Mouse (Mus musculus) intestine, embryonic 14.5 days (tissue): ENCODE measurements around the gene Ptrh2. TPM values are rescaled to one million over a fixed set of nuclear protein-coding genes. Genes with fewer than 3 reads are reported as not detected.

ENCODE experiments used
- ATAC-seq: fragments of 200-750 bp; cut with Nextera tagmentation; replicated peaks from 2 replicates; pipeline ENCODE4 v1.8.0; 2017; ENCODE audit warnings: low read depth, moderate number of reproducible peaks, moderate TSS enrichment, moderate library complexity; ENCODE audit not compliant: low FRiP score, low TSS enrichment
- DNase-seq: peaks from one replicate; pipeline ENCODE4 v3.0.0-alpha.2; 2018; ENCODE audit warnings: low spot score
- H3K27ac ChIP-seq: fragments of 300-500 bp; sonication (generic); 2 replicates; pipeline ENCODE4 v1.5.1; 2014; ENCODE audit warnings: low read depth, mild to moderate bottlenecking, control low read depth
- H3K27me3 ChIP-seq: fragments of 300-500 bp; sonication (generic); replicated peaks from 2 replicates; pipeline ENCODE4 v1.6.1; 2014; ENCODE audit warnings: low read length, control low read depth; ENCODE audit not compliant: control insufficient read depth, insufficient read depth
- H3K36me3 ChIP-seq: fragments of 300-500 bp; sonication (generic); 2 replicates; pipeline ENCODE4 v1.6.1; 2014; ENCODE audit warnings: low read length, control low read depth; ENCODE audit not compliant: control insufficient read depth, insufficient read depth
- H3K4me1 ChIP-seq: fragments of 300-500 bp; sonication (generic); replicated peaks from 2 replicates; pipeline ENCODE4 v1.6.1; 2014; ENCODE audit warnings: low read length, control low read depth, mixed read lengths; ENCODE audit not compliant: control insufficient read depth, insufficient read depth
- H3K4me2 ChIP-seq: fragments of 300-500 bp; sonication (generic); 2 replicates; pipeline ENCODE4 v1.6.1; 2014; ENCODE audit warnings: low read length
- H3K4me3 ChIP-seq: fragments of 300-500 bp; sonication (generic); 2 replicates; pipeline ENCODE4 v1.5.1; 2014; ENCODE audit warnings: low read depth, low read length, control low read depth, mixed read lengths
- H3K9ac ChIP-seq: fragments of 300-500 bp; sonication (generic); 2 replicates; pipeline ENCODE4 v1.6.1; 2014; ENCODE audit warnings: mild to moderate bottlenecking, low read length
- H3K9me3 ChIP-seq: fragments of 300-500 bp; sonication (generic); 2 replicates; pipeline ENCODE4 v1.6.1; 2016; ENCODE audit warnings: low read length, control low read depth; ENCODE audit not compliant: control insufficient read depth
- WGBS: fragments of 180-500 bp; shearing (Covaris S2); extraction: QIAGEN DNeasy Blood & Tissue Kit; methylation state at CpG from one replicate; pipeline ENCODE4 v1.1.7; 2014; 5-methylcytosine and 5-hydroxymethylcytosine counted together
- polyA plus RNA-seq: library from polyadenylated mRNA; unstranded; fragments of >200 nt; fragmentation: Nextera tagmentation; extraction: Ambion mirVana; gene quantifications from 2 replicates; pipeline ENCODE4 v1.2.1, GENCODE M21; 2014

Ptrh2 gene
- polyA plus RNA-seq, 1 experiment from 2014 or later, result 35.4 TPM

- WGBS, result 92% methylated on average over 3 of the region's 3 CpGs
- DNase-seq (no peak), ATAC-seq (no peak)
- Histone ChIP-seq H3K36me3 (no peaks in the 10 kb centered on the region), H3K27me3 (no peaks in the 10 kb centered on the region), H3K9me3 (no peaks in the 10 kb centered on the region), H3K4me3 (no peak overlapping the region), H3K4me2 (no peak overlapping the region), H3K27ac (no peak overlapping the region), H3K9ac (no peak overlapping the region), H3K4me1 (peaks cover 19% of the 10 kb centered on the region)
These were observed 3.1 kb upstream of the Ptrh2 start for GRCm38 (mm10) chr11:86680729-86681128.

- Histone ChIP-seq H3K9me3 (no peaks in the 10 kb centered on the region), H3K36me3 (no peaks in the 10 kb centered on the region), H3K9ac (no peak overlapping the region), H3K4me2 (no peak overlapping the region), H3K27ac (no peak overlapping the region), H3K4me3 (no peak overlapping the region), H3K27me3 (no peaks in the 10 kb centered on the region), H3K4me1 (peaks cover 22% of the 10 kb centered on the region)
- 85% methylated on average over 3 of the region's 3 CpGs for WGBS
- DNase-seq, result no peak
- no peak for ATAC-seq
These were observed 2.4 kb upstream of the Ptrh2 start for GRCm38 (mm10) chr11:86681423-86681822.

- Histone ChIP-seq H3K4me3 (peak overlapping the region; percentile 77), H3K27me3 (no peaks in the 10 kb centered on the region), H3K4me1 (peaks cover 22% of the 10 kb centered on the region), H3K27ac (no peak overlapping the region; the same call in 1 of the 2 replicates), H3K36me3 (peaks cover 12% of the 10 kb centered on the region), H3K4me2 (peak overlapping the region; percentile 93), H3K9ac (peak overlapping the region; percentile 81), H3K9me3 (no peaks in the 10 kb centered on the region)
- DNase-seq, result no peak
- 27% methylated on average over 7 of the region's 7 CpGs for WGBS
- no peak for ATAC-seq
These were observed 924 bp upstream of the Ptrh2 start for GRCm38 (mm10) chr11:86682861-86683260.

GRCm38 (mm10) chr11:86684126-86685012 is 584 bp downstream of the Ptrh2 start:
- DNase-seq (no peak), ATAC-seq (no peak)
- peaks cover 22% of the 10 kb centered on the region for H3K4me1 ChIP-seq
- H3K36me3 ChIP-seq, result peaks cover 24% of the 10 kb centered on the region
- H3K27me3 ChIP-seq, result no peaks in the 10 kb centered on the region
- H3K4me2 ChIP-seq, result peak overlapping the region; percentile 93
- peak overlapping the region; percentile 77 for H3K4me3 ChIP-seq
- peak overlapping the region; percentile 85 for H3K27ac ChIP-seq
- peak overlapping the region; percentile 81 for H3K9ac ChIP-seq
- no peaks in the 10 kb centered on the region for H3K9me3 ChIP-seq
- WGBS, result 6% methylated on average over 20 of the region's 20 CpGs

GRCm38 (mm10) chr11:86685366-86685765 is 1.6 kb downstream of the Ptrh2 start:
- ATAC-seq, result no peak
- Histone ChIP-seq H3K9me3 (no peaks in the 10 kb centered on the region), H3K4me3 (peak overlapping the region; percentile 77; the same call in 1 of the 2 replicates), H3K9ac (no peak overlapping the region), H3K27me3 (no peaks in the 10 kb centered on the region), H3K4me1 (peaks cover 22% of the 10 kb centered on the region), H3K4me2 (peak overlapping the region; percentile 93), H3K27ac (no peak overlapping the region), H3K36me3 (peaks cover 34% of the 10 kb centered on the region)
- DNase-seq, result no peak
- 78% methylated on average over 1 of the region's 1 CpGs for WGBS

GRCm38 (mm10) chr11:86690383-86690782 is 6.6 kb downstream of the Ptrh2 start:
- Histone ChIP-seq H3K9ac (no peak overlapping the region), H3K27me3 (no peaks in the 10 kb centered on the region), H3K27ac (no peak overlapping the region), H3K4me1 (peaks cover 6% of the 10 kb centered on the region; the same call in 1 of the 2 replicates), H3K9me3 (no peaks in the 10 kb centered on the region), H3K36me3 (peaks cover 82% of the 10 kb centered on the region), H3K4me3 (no peak overlapping the region), H3K4me2 (no peak overlapping the region)
- ATAC-seq (no peak), DNase-seq (no peak)
- whole genome bisulfite sequencing, result 91% methylated on average over 3 of the region's 3 CpGs

GRCm38 (mm10) chr11:86691482-86691881 is 7.7 kb downstream of the Ptrh2 start:
- Histone ChIP-seq H3K36me3 (peaks cover 92% of the 10 kb centered on the region), H3K9me3 (no peaks in the 10 kb centered on the region)
- 91% methylated on average over 3 of the region's 3 CpGs for WGBS

GRCm38 (mm10) chr11:86691956-86692355 is 8.2 kb downstream of the Ptrh2 start:
- DNase-seq (no peak), ATAC-seq (no peak)
- H3K4me1 ChIP-seq, result no peaks in the 10 kb centered on the region
- H3K4me3 ChIP-seq, result no peak overlapping the region
- peaks cover 94% of the 10 kb centered on the region for H3K36me3 ChIP-seq
- H3K27me3 ChIP-seq, result no peaks in the 10 kb centered on the region
- no peaks in the 10 kb centered on the region for H3K9me3 ChIP-seq
- H3K27ac ChIP-seq, result no peak overlapping the region
- 79% methylated on average over 2 of the region's 2 CpGs for WGBS
- H3K4me2 ChIP-seq, result no peak overlapping the region
- H3K9ac ChIP-seq, result no peak overlapping the region

More at GRCm38 (mm10) chr11:86691482-86691881, 7.7 kb downstream of the Ptrh2 start:
- Histone ChIP-seq H3K4me3 (no peak overlapping the region), H3K4me1 (no peaks in the 10 kb centered on the region), H3K4me2 (no peak overlapping the region), H3K9ac (no peak overlapping the region), H3K27me3 (no peaks in the 10 kb centered on the region), H3K27ac (no peak overlapping the region)
- DNase-seq (no peak), ATAC-seq (no peak)

GRCm38 (mm10) chr11:86692546-86692945 is 8.8 kb downstream of the Ptrh2 start:
- DNase-seq, result no peak
- WGBS, result 90% methylated on average over 2 of the region's 2 CpGs
- Histone ChIP-seq H3K4me1 (no peaks in the 10 kb centered on the region), H3K27me3 (no peaks in the 10 kb centered on the region), H3K4me2 (no peak overlapping the region), H3K36me3 (peaks cover 94% of the 10 kb centered on the region), H3K9me3 (no peaks in the 10 kb centered on the region), H3K9ac (no peak overlapping the region), H3K4me3 (no peak overlapping the region), H3K27ac (no peak overlapping the region)
- no peak for ATAC-seq
